Mouse (Mus musculus) urinary bladder, postnatal 25 days (tissue): ENCODE data around the gene AC134908.4.
"Not testable (repeated sequence)": the region's sequence is repeated elsewhere in the genome, so short reads cannot be mapped to it uniquely, and the experiment has no call there.

Source experiments
- DNase-seq: peaks from one replicate; pipeline ENCODE4 v3.0.0; 2022; ENCODE audit warnings: low spot score

AC134908.4 gene

DNA sequence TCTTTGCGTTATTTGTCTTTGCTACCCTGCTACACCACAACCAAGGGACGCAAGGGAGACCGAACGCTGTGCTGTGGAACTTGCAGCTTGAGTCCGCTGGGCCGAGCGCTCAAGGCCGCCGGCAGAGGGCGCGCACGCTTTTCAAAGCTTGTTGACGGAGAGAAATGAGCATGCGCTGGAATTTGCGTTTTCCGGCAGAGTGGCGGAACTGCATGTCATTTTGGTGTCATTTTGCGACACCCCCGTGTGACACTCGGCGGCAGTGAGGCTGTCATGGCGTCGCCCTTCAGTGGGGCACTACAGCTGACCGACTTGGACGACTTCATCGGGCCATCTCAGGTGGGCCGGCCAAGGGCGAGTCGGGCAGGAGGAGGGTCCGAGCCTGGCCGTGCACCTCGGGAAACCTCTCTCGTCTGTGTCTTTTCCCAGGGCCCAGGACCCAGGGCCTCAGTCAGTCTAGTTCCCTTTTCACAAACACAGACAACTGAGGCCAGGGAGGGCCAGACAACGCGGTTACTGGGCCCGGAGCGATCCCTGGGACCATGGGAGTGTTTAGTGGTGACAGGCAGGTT lies 21.8 kb downstream of the AC134908.4 start, which contains the start of gene Narfl:
TSS of gene Narfl (plus strand) at position 228 of the 572 bp plus-strand sequence.
- peak; percentile 98 for DNase-seq

- no peak for DNase-seq
Observed at GRCm38 (mm10) chr17:25769331-25769730, 26.1 kb downstream of the AC134908.4 start.

DNA sequence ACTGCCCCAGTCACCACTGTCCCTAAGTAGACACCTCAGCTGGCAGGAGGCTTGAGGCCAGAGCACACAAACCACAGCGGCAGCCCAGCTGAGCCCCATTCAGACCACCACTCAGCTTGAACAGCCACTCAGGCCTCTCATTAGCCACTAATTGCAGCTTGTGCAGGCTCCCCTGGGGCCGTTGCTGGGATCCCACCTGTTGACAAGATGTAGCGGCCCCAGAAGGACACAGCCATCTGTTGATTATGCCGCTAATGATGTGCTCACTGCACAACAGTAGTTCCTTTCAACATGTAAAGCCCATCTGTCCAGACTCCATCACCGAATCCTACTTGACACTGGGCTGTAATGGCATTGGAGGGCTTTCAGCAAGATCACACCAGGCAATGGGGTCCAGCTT lies 29.6 kb downstream of the AC134908.4 start:
- DNase-seq, result no peak

GRCm38 (mm10) chr17:25762591-25762990 lies 32.9 kb downstream of the AC134908.4 start:
- DNase-seq, result no peak

GRCm38 (mm10) chr17:25761561-25761970 lies 33.9 kb downstream of the AC134908.4 start:
- DNase-seq, result no peak

DNA sequence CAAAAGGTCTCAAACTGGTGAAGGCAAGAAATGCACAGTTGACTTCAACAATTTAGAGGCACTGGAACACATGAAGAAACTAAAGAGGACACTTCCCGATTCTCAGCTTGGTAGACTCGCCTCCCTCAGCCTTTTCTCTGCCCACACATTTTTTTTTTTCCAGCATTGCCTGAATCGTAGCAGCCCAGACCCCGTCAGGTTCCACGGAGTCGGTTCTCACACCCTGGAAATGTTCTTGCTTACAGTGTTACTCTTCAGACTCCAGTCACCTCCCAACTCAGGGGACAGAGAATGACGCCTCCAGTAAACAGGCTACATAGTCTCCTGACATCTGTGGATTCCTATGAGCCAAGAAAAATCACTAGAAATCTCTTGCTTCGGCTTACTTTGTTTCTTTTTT lies 35.3 kb downstream of the AC134908.4 start:
- no peak for DNase-seq

DNA sequence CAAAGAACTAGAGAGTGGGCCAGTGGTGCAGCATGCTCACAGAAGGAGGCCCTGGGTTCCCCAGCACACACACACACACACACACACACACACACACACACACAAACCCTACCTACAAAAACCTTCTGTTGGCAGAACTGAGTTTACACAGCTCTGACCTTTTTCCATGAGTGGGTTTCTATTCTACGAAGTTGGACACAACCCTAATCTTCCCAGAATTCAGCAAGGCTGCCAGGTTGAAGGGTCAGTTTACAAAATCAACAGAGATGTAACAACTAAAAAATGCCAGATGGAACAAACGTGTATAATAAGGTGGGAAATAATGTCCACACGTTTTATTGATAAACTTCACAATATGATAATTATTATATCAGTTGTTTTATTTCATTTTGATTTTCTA lies 37.8 kb downstream of the AC134908.4 start:
- DNase-seq, result no peak

- no peak for DNase-seq
Observed at GRCm38 (mm10) chr17:25756378-25757242, 38.8 kb downstream of the AC134908.4 start.

DNA sequence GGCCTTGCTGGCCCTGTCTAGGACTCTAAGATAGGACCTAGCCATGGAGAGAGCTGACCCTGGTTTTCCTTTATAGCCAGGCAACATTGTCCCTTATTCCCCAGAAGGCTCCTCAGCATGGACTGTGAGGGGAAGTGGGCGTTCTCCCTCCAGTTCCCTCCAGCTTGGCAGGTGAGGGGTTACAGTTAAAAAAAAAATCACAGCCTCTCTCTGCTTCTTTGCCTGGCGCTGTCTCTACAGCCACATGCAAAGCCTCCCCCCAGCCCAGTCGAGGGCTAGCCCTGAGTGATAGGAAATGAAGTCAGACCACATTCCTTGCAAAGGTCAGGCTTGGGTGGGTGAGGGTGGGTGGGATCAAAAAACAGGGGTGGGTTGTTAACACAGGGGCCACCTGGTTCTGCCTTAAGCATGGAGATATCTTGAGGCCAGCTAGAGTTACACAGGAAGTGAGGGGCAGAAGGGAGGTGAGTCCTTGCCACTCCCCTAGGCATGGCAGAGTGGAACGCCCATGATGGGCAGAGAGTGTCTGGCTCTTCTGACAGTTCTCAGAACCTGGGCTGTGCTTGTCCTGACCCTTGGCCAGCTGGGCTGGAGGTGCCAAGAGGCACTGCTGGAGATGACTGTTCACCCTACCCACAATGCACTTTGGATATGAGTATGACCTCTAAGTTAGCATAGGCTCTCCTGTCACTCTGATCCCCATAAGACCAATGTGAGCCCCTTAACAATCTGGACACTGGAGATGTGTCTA lies 39.7 kb downstream of the AC134908.4 start:
- no peak for DNase-seq

DNA sequence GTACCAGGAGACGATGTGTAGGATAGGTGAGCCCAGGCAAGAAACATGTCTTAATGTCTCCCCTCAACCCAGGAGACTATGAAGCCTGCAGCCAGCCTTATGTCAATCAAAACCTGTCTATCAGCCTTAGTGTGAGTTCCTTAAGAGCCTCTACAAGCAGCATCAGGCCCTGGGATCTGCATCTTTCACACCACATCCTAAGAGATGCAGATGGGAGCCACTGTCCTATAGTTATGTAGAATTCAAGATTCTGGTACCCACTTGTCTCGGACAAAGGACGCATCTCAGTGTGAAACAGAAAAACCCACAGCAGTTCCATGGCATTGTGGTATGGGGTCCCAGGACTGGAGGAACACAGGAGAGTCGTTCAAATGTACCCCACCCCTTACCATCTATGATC lies 40.4 kb downstream of the AC134908.4 start:
- no peak for DNase-seq

GRCm38 (mm10) chr17:25754241-25754640 lies 41.2 kb downstream of the AC134908.4 start, which contains the start of gene Msln:
Gene Msln, minus strand, starts transcription at chr17:25754378.
- DNase-seq, result no peak

GRCm38 (mm10) chr17:25751446-25751845 lies 44.0 kb downstream of the AC134908.4 start:
- DNase-seq, result peak; percentile 48

- DNase-seq, result no peak
Observed at GRCm38 (mm10) chr17:25749314-25749713, 46.1 kb downstream of the AC134908.4 start.

GRCm38 (mm10) chr17:25748238-25748637 lies 47.2 kb downstream of the AC134908.4 start:
- no peak for DNase-seq

DNA sequence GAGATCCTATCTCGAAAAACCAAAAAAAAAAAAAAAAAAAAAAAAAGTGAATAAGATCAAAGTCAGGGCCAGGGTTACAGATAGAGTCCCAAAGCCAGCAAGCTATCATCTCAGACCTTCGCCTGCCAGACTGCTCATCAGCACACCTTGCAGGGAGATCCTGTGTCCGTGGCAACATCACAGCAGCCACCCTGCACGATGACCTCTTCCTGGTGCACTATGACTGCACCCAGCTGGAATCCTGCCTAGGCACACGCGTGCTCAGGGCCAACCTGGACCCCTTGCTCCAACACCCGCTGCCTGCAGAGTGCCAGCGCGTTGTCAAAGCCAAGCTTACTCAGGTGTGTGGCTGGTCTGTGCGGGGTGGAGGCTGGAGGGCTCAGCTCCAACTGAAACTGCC lies 51.1 kb downstream of the AC134908.4 start:
- DNase-seq, result no peak

DNA sequence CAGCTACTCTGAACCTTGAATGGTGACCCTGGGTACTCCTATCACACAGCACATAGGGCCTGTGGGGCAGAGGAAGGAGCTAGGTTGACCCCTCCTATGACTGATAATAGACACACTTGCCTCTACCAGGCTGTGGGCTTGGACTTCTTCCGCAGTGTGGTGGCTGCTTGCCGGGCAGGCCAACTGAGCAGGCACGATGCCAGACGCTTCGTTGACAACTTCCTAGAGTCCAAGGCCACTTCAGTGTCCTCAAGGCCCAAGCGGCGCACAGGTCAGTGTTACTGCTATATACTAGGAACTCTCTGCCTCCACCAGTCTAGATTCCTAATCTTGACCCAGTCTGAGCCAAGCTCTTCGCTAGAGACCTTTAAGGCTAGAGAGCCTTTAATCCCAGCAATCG lies 51.6 kb downstream of the AC134908.4 start:
- no peak for DNase-seq

DNA sequence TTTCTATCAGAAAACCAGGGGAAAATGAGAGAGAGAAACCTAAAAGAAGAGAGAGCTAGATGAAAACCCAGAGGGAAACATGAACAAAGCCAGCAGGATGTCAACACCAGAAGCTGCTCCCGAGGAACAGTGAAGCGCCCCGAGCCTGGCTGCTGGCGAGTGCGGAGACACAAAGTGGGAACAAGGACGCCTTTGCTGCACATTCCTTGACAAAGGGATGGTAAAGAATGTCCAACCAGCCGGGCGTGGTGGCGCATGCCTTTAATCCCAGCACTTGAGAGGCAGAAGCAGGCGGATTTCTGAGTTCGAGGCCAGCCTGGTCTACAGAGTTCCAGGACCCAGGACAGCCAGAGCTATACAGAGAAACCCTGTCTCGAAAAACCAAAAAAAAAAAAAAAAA lies 54.0 kb downstream of the AC134908.4 start:
- not testable (repeated sequence) for DNase-seq
